Mouse (Mus musculus) lung, postnatal 0 days (tissue): Measurements from ENCODE around the gene Mrpl14.

ENCODE experiments used
- CTCF ChIP-seq: IDR thresholded peaks from 2 replicates; pipeline ENCODE4 v1.5.1; 2016; ENCODE audit warnings: antibody characterized with exemption, mild to moderate bottlenecking
- EP300 ChIP-seq: IDR thresholded peaks from 2 replicates; pipeline ENCODE4 v1.6.1; 2016; ENCODE audit warnings: antibody characterized with exemption, mild to moderate bottlenecking, control low read depth

DNA sequence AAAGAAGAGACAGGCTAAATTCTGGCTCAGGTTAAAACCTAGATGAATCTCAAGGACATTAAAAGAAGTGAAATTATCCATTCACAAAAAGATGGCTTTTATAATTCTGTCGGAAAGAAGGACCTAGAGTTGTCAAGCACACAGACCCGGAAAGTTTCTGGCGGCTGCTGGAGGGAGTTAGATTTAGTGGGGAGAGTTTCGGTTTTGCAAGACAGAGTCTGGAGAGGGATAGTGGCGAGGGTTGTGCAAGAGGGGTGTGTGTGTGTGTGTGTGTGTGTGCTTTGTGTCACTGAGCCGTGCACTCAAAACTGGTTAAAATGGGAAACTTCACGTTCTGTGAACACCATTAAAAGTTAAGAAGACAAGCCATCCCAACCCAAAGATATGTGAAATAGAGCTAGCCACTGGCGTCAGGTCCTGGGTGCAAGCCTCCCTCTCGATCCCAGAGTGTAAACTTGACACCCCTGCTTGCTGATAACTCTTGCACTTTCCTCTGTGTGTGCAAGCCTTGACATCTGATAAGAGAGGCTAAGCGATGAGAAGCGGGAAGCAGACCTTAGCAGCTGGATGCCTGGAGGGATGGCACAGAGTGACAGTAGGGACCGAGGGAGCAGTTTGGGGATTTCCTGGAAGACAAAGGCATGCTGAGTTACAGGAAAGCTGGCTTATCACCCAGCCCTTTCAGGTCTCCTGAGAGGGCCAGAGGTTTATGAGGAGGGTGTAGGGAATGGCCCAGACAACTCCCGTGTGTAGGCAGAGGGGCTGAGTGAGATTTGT is 56.4 kb downstream of the Mrpl14 start:
- TF ChIP-seq CTCF (no peak), EP300 (no peak)
